Mouse (Mus musculus): Measurements from ENCODE around the gene Rad51b. TPM values are rescaled to one million over a fixed set of nuclear protein-coding genes. Genes with fewer than 3 reads are reported as not detected.

Gene Rad51b
- polyA plus RNA-seq, 1 experiment from 2014 or later: 4.9 TPM

DNA sequence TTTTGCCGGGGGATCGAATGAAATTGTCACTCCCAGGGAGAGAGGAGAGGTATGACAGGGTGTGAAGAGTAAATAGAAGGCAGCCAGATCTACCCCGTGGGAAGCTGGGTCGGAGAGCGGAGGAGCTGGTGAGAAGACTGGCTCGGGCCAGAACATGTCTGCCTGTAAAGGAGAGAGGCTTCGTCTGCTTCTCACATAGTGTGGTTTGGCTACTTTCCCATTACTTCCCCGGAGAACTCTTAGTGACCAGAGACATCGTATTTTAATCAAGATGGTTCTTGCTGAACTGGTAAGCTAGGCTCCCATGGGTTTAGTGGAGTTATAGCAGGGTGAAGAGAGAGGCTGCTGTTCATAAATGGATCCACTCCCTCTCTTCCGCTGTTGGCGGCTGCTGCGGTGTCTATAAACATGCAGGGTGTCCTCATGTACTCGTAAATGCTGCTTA, 438.3 kb downstream of the Rad51b start:
- DNase-seq (ENCODE audit: low spot score): no peak
- no peak for ATAC-seq (replicated peaks; ENCODE audit: insufficient number of reproducible peaks, low FRiP score, low TSS enrichment, low read depth)

DNA sequence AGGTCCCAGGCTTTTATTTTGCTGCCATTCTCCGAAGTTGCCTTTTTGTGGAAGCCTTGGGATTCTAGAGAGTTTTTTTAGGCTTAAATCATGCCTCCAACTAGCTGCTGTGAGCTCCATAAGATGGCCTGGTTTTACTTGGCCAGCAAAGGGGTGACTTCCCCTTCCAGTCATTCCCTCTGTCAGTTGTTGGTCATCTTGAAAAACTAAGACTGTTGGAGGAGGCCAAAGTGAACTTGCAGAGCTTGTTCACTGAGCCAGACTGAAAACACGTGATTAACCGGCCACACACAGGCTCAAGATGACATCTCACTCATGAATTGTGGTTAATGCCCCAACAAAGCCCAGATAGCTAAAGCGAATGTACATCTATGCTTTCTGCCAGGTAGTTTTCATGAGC, 438.8 kb downstream of the Rad51b start:
- DNase-seq (ENCODE audit: low spot score): no peak
- H3K27ac ChIP-seq (replicated peaks; ENCODE audit: low read depth, low read length): no peak overlapping the region
- no peak overlapping the region for H3K4me3 ChIP-seq (ENCODE audit: low read depth, low read length)
- no peak overlapping the region for H3K4me2 ChIP-seq (ENCODE audit: low read depth, low read length)
- H3K9me3 ChIP-seq (replicated peaks; ENCODE audit: control insufficient read depth, low read length): no peaks in the 10 kb centered on the region
- H3K36me3 ChIP-seq (replicated peaks; ENCODE audit: control insufficient read depth, insufficient read depth, low read depth, low read length): no peaks in the 10 kb centered on the region
- 88% methylated on average over 4 of the region's 4 CpGs for WGBS
- no peaks in the 10 kb centered on the region for H3K4me1 ChIP-seq (ENCODE audit: control insufficient read depth, insufficient read depth, low read length)
- no peak for ATAC-seq (replicated peaks; ENCODE audit: insufficient number of reproducible peaks, low FRiP score, low TSS enrichment, low read depth)
- H3K9ac ChIP-seq (replicated peaks; ENCODE audit: low read length): no peak overlapping the region
- no peaks in the 10 kb centered on the region for H3K27me3 ChIP-seq (ENCODE audit: control insufficient read depth, insufficient read depth, low read length)

More for the DNA sequence above, 438.3 kb downstream of the Rad51b start:
- no peak overlapping the region for H3K4me2 ChIP-seq (ENCODE audit: low read depth, low read length)
- H3K36me3 ChIP-seq (replicated peaks; ENCODE audit: control insufficient read depth, insufficient read depth, low read depth, low read length): no peaks in the 10 kb centered on the region
- no peak overlapping the region for H3K9ac ChIP-seq (replicated peaks; ENCODE audit: low read length)
- H3K4me3 ChIP-seq (ENCODE audit: low read depth, low read length): no peak overlapping the region
- no peak overlapping the region for H3K27ac ChIP-seq (replicated peaks; ENCODE audit: low read depth, low read length)
- H3K27me3 ChIP-seq (ENCODE audit: control insufficient read depth, insufficient read depth, low read length): no peaks in the 10 kb centered on the region
- H3K4me1 ChIP-seq (ENCODE audit: control insufficient read depth, insufficient read depth, low read length): no peaks in the 10 kb centered on the region
- WGBS: 84% methylated on average over 13 of the region's 13 CpGs
- no peaks in the 10 kb centered on the region for H3K9me3 ChIP-seq (replicated peaks; ENCODE audit: control insufficient read depth, low read length)

DNA sequence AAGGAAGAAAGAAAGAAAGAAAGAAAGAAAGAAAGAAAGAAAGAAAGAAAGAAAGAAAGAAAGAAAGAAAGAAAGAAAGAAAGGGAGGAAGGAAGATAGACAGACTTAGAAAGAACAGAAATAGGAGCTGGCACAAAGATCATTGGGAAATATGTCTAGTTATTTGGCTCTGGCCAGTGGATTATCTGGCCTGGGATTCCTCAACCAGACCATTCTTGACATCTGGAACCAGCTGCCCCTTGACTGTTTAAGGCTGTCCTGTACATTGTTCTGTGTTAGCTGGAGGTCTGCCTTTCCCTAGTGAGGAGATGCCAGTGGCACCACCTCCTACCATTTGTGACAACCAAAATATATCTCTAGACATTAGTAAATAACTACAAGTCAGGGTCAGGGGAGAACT, 441.6 kb downstream of the Rad51b start:
- ATAC-seq (replicated peaks; ENCODE audit: insufficient number of reproducible peaks, low FRiP score, low TSS enrichment, low read depth): no peak

DNA sequence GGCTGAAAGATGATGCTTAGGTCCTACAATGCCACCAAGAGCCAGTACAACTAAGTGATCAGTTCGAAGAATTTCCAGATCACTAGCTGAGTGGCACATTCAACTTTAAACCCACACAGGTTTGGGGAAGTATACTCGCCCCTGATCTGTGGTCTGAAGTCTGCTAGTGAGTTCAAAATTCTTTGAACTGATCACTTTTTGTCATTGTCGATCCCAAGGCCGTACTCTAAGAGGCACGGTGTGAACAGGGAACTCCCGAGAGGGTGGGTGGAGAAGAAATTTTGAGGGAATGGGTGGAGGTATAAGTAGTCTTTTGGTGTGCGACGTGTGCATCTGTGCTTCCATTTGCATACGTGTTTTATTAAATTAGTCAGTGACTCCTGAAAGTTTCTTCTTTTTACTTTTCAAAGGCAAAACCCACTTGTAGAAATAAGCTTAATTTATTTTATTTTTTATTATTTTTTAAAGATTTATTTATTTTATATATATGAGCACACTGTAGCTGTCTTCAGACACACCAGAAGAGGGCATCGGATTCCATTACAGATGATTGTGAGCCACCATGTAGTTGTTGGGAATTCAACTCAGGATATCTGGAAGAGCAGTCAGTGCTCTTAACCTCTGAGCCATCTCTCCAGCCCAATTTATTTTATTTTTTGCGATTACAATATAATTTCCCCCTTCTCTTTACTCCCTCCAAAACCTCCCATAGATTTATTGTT, 443.0 kb downstream of the Rad51b start:
- H3K4me1 ChIP-seq (ENCODE audit: control insufficient read depth, insufficient read depth, low read length): no peaks in the 10 kb centered on the region
- no peaks in the 10 kb centered on the region for H3K27me3 ChIP-seq (ENCODE audit: control insufficient read depth, insufficient read depth, low read length)
- no peak overlapping the region for H3K4me3 ChIP-seq (ENCODE audit: low read depth, low read length)
- no peaks in the 10 kb centered on the region for H3K9me3 ChIP-seq (replicated peaks; ENCODE audit: control insufficient read depth, low read length)
- H3K36me3 ChIP-seq (replicated peaks; ENCODE audit: control insufficient read depth, insufficient read depth, low read depth, low read length): no peaks in the 10 kb centered on the region
- no peak overlapping the region for H3K4me2 ChIP-seq (ENCODE audit: low read depth, low read length)
- H3K9ac ChIP-seq (replicated peaks; ENCODE audit: low read length): no peak overlapping the region
- 92% methylated on average over 11 of the region's 11 CpGs for WGBS
- DNase-seq (ENCODE audit: low spot score): no peak
- no peak for ATAC-seq (replicated peaks; ENCODE audit: insufficient number of reproducible peaks, low FRiP score, low TSS enrichment, low read depth)
- no peak overlapping the region for H3K27ac ChIP-seq (replicated peaks; ENCODE audit: low read depth, low read length)

More for the DNA sequence above, 441.6 kb downstream of the Rad51b start:
- no peak overlapping the region for H3K4me3 ChIP-seq (ENCODE audit: low read depth, low read length)
- no peaks in the 10 kb centered on the region for H3K36me3 ChIP-seq (replicated peaks; ENCODE audit: control insufficient read depth, insufficient read depth, low read depth, low read length)
- DNase-seq (ENCODE audit: low spot score): no peak
- H3K9me3 ChIP-seq (replicated peaks; ENCODE audit: control insufficient read depth, low read length): no peaks in the 10 kb centered on the region
- no peak overlapping the region for H3K27ac ChIP-seq (replicated peaks; ENCODE audit: low read depth, low read length)
- no peak overlapping the region for H3K4me2 ChIP-seq (ENCODE audit: low read depth, low read length)
- no peak overlapping the region for H3K9ac ChIP-seq (replicated peaks; ENCODE audit: low read length)
- no peaks in the 10 kb centered on the region for H3K4me1 ChIP-seq (ENCODE audit: control insufficient read depth, insufficient read depth, low read length)
- no peaks in the 10 kb centered on the region for H3K27me3 ChIP-seq (ENCODE audit: control insufficient read depth, insufficient read depth, low read length)

DNA sequence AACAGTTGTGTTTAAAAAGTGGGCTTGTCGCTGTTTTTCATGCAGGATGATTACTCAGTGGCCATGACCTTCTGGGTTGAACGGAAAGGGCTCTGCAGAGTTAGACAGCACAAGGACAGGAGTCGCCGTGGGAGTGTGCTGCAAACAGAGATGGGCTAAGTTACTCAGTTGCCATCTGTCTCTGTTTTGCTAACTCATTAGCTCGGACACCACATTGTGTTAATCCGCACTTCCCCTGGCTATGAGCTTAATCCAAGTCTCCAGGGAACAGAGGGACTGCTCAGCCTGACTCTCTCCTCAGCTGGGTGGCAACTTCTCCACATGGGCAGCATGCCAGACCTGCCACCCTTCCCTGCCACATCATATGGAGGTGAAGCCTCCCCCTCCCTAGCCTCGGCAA, 445.1 kb downstream of the Rad51b start:
- ATAC-seq (replicated peaks; ENCODE audit: insufficient number of reproducible peaks, low FRiP score, low TSS enrichment, low read depth): no peak
- Histone ChIP-seq H3K9me3 (replicated peaks; ENCODE audit: control insufficient read depth, low read length) (no peaks in the 10 kb centered on the region), H3K27ac (replicated peaks; ENCODE audit: low read depth, low read length) (no peak overlapping the region), H3K27me3 (ENCODE audit: control insufficient read depth, insufficient read depth, low read length) (no peaks in the 10 kb centered on the region), H3K4me1 (ENCODE audit: control insufficient read depth, insufficient read depth, low read length) (no peaks in the 10 kb centered on the region), H3K4me2 (ENCODE audit: low read depth, low read length) (no peak overlapping the region), H3K36me3 (replicated peaks; ENCODE audit: control insufficient read depth, insufficient read depth, low read depth, low read length) (no peaks in the 10 kb centered on the region), H3K9ac (replicated peaks; ENCODE audit: low read length) (no peak overlapping the region), H3K4me3 (ENCODE audit: low read depth, low read length) (no peak overlapping the region)
- no peak for DNase-seq (ENCODE audit: low spot score)
- 36% methylated on average over 7 of the region's 7 CpGs for WGBS

DNA sequence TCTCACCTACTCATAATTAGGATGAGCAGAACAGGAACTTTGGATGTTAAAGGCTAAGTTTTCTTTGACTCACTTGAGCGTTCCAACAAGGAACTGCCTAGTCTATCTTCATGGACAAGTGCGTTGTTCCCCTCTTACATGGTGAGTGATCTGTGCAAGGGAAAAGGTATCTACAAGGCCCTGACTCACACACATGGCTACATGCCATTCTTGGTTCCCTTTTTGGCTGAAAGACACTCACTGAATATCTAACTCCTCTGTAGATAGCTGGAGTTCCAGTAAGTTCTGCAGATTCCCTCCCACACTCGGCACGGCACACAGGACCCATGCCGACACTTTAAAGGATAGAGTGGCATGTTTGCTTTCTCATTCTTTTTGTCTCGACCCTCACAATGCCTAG, 447.0 kb downstream of the Rad51b start:
- no peaks in the 10 kb centered on the region for H3K27me3 ChIP-seq (ENCODE audit: control insufficient read depth, insufficient read depth, low read length)
- WGBS: 85% methylated on average over 6 of the region's 6 CpGs

DNA sequence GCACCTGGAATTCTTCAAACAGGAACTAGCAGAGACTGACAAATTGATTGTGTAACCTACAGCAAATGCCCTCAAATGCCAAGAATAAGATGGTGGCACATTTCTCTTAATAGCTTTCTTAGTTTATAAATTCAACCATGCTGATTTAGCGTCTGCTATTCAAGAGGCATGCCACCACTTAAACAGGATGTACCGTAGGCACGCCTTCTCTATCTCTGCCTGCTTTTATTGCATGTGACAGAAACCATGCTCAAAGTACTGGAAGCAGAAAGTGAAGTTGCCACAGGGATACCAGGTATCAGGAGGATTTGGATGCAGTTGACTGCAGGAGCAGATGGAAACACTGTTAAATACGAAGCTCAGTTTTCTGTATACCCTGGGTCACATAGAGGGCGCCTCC, 448.1 kb downstream of the Rad51b start:
- H3K4me3 ChIP-seq (ENCODE audit: low read depth, low read length): no peak overlapping the region
- H3K27ac ChIP-seq (replicated peaks; ENCODE audit: low read depth, low read length): no peak overlapping the region
- WGBS: 77% methylated on average over 5 of the region's 5 CpGs
- H3K27me3 ChIP-seq (ENCODE audit: control insufficient read depth, insufficient read depth, low read length): no peaks in the 10 kb centered on the region
- H3K4me1 ChIP-seq (ENCODE audit: control insufficient read depth, insufficient read depth, low read length): peaks cover 5% of the 10 kb centered on the region; the same call in 1 of the 2 replicates
- no peaks in the 10 kb centered on the region for H3K9me3 ChIP-seq (replicated peaks; ENCODE audit: control insufficient read depth, low read length)
- no peak for ATAC-seq (replicated peaks; ENCODE audit: insufficient number of reproducible peaks, low FRiP score, low TSS enrichment, low read depth)
- no peak overlapping the region for H3K9ac ChIP-seq (replicated peaks; ENCODE audit: low read length)
- DNase-seq (ENCODE audit: low spot score): no peak
- no peaks in the 10 kb centered on the region for H3K36me3 ChIP-seq (replicated peaks; ENCODE audit: control insufficient read depth, insufficient read depth, low read depth, low read length)
- no peak overlapping the region for H3K4me2 ChIP-seq (ENCODE audit: low read depth, low read length)

More for the DNA sequence above, 447.0 kb downstream of the Rad51b start:
- H3K36me3 ChIP-seq (replicated peaks; ENCODE audit: control insufficient read depth, insufficient read depth, low read depth, low read length): no peaks in the 10 kb centered on the region
- H3K4me2 ChIP-seq (ENCODE audit: low read depth, low read length): no peak overlapping the region
- no peak for DNase-seq (ENCODE audit: low spot score)
- no peak overlapping the region for H3K27ac ChIP-seq (replicated peaks; ENCODE audit: low read depth, low read length)
- no peak for ATAC-seq (replicated peaks; ENCODE audit: insufficient number of reproducible peaks, low FRiP score, low TSS enrichment, low read depth)
- no peaks in the 10 kb centered on the region for H3K4me1 ChIP-seq (ENCODE audit: control insufficient read depth, insufficient read depth, low read length)
- H3K9ac ChIP-seq (replicated peaks; ENCODE audit: low read length): no peak overlapping the region
- no peak overlapping the region for H3K4me3 ChIP-seq (ENCODE audit: low read depth, low read length)
- H3K9me3 ChIP-seq (replicated peaks; ENCODE audit: control insufficient read depth, low read length): no peaks in the 10 kb centered on the region

DNA sequence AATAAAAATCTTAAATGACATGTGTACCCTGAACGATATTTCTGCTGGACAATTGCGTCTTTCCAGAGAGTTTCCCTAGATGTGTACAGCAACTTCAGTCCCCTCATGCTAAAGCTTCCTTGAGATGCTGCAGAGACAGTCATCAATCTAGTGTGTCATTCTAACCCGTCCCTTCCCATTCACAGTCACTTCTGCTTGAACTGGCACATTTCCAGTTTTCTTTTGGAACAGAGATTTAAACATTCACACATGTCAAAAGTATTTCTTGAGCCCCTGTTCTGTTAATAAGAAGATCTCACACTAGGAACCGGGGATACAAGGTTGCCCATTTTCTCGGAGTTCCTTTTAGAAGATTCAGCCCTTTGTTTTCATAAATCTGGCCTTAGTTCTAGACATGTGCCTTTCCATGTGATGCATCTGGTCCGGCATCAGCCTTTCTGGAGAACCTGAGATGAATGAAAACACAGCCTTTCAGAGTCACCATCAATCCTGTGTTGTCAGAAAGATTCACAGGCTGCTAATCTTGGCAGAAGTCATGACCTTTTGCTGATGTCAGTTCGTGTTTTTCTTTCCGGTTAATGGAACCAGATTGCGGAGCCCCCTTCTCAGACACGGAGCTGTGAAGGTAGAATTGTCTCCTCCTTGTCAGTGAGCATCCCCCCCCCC, 448.9 kb downstream of the Rad51b start:
- H3K27ac ChIP-seq (replicated peaks; ENCODE audit: low read depth, low read length): no peak overlapping the region
- H3K9me3 ChIP-seq (replicated peaks; ENCODE audit: control insufficient read depth, low read length): no peaks in the 10 kb centered on the region
- 27% methylated on average over 10 of the region's 10 CpGs for WGBS
- no peaks in the 10 kb centered on the region for H3K27me3 ChIP-seq (ENCODE audit: control insufficient read depth, insufficient read depth, low read length)
- DNase-seq (ENCODE audit: low spot score): no peak
- ATAC-seq (replicated peaks; ENCODE audit: insufficient number of reproducible peaks, low FRiP score, low TSS enrichment, low read depth): no peak
- no peak overlapping the region for H3K9ac ChIP-seq (replicated peaks; ENCODE audit: low read length)
- H3K36me3 ChIP-seq (replicated peaks; ENCODE audit: control insufficient read depth, insufficient read depth, low read depth, low read length): no peaks in the 10 kb centered on the region
- peaks cover 5% of the 10 kb centered on the region; the same call in 1 of the 2 replicates for H3K4me1 ChIP-seq (ENCODE audit: control insufficient read depth, insufficient read depth, low read length)
- H3K4me3 ChIP-seq (ENCODE audit: low read depth, low read length): no peak overlapping the region
- no peak overlapping the region for H3K4me2 ChIP-seq (ENCODE audit: low read depth, low read length)

All from embryonic facial prominence, embryonic 11.5 days (tissue).